Mouse (Mus musculus): ENCODE measurements around the gene Crebrf.

GRCm38 (mm10) chr17:26717868-26718267 lies 2.4 kb downstream of the Crebrf start:
- TF ChIP-seq CTCF (IDR thresholded peaks at IDR 0.05; ENCODE audit: extremely low read depth, insufficient read length, insufficient replicate concordance, low read depth, low read length) (no peak), POLR2A (IDR thresholded peaks at IDR 0.05; ENCODE audit: low read depth, low read length) (no peak)

Data from small intestine, adult 2 months (tissue).